Mouse (Mus musculus): ENCODE data around the gene Chml.

The Chml gene

DNA sequence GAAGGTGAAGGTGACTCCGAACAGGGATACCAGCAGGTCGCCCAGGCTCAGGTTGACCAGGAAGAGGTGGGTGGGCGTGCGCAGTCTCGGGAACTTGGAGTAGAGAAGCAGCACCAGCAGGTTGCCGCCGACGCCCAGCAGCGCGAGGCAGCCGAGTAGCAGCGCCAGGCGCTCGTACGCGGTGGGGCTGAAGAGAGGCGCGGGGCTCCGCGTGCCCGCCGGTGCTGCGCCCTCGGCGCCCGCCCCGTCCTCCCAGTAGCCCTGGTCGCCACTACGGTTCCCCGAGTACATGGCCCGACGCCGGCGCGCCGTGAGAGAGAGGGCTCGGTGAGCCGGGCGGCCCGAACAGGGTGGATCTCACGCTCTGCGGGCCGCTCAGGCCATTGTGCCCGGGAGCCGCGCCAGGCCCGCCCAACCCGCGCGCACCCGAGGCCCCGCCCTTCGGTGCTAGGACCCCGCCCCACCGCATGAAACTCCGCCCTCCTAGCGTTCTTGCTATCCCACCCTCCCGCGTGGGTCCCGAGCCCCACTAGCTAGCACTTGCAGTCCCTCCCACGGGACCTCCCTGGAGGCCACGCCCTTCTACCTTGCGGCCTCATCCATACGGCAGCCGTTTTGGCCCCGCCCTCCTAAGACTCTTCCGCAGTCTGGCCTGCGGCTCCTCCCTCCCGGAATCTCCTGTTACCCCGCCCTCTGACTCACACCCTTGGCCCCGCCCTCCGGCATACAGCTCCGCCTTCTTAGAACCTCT is at the start of gene Chml, which contains the start of gene Opn3:
Gene Chml, minus strand, starts transcription at position 656 of the 751 bp plus-strand sequence.
Gene Opn3, minus strand, starts transcription at position 531 of the 751 bp plus-strand sequence.
- DNase-seq (ENCODE audit: low read depth, low spot score) = peak; percentile 98

DNA sequence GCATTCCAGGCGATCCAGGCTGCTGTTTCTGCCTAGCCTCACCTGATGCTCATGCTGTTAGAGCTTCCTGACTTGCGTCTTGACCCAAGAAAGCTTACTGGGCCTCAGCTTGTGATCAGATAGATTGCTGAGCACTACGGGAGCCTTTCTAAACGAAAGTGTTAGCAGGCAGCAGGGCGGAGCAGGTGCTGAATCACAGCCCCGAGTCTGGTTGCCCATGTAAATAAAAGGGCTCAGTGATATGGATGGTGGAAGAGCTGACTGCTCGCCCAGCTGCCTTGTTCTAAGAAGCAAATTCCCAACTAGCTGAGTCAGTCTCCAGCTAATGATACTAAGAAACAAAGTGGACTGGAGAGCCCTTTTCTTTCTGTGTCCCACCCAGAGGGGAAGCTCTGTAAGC is 33.1 kb upstream of the Chml start:
- no peak for DNase-seq (ENCODE audit: low read depth, low spot score)

DNA sequence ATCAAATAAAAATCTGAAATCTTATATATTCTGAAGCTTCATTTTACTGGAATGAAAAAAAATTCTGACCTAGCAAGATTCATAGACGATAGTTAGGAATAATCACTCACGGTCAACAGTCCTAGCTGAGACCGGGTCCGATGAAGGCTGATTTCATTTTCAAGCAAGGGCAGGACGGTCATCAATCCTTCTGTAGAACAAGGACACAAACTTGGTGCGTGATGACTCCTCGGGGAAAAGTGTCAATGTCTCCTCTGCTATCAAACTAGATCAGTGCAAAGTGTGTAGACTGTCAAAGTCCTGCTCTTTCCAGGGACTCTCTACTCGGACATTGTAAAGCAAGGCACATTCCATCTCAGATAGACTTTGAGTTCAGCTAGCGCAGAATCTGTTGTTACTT is 24.1 kb upstream of the Chml start:
- no peak for DNase-seq (ENCODE audit: low read depth, low spot score)

DNA sequence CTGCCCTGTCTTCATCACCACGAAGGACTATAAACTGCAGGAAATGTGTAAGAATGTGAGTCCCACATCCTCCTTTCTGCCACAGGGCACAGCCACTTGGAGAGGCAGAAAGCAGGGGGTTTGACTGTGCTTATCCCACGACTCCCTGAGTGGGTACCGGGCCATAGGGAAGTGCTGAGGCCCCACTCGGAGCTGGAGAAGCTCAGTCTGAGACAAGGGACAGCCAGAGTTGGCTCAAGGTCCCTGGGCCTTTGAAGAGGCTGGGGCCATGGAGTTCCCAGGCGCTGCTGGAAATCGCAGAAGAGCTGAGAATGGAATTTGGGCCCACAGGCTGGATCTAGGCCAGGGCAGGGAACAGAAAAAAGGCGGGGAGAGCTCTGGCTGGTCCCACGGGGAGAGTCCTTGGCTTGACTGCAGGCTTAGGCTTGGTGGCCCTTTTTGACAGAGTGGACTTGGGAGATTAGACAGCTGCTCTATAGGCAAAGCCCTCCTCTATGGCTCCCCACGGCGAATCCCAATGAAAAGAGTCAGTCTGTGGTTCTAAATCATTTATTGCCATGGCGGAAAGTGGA is 19.7 kb upstream of the Chml start:
- no peak for DNase-seq (ENCODE audit: low read depth, low spot score)

DNA sequence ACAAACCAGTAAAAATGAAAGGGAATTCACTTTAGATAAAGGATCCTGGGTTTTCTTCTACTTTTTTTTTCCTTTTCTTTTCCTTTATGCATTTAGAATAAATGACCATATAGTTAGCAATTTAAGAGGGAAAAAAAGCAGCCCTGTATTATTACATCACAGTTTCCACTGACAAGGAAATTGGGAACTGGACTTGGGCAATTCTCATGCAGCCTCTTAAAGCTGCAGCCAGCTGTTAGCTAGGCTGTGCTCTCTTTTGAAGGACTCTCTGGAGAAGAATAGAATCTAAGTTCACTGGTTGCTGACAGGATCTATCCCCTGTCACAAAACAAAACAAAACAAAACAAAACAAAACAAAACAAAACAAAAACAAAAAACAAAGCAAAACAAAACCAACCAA is 15.3 kb upstream of the Chml start:
- DNase-seq (ENCODE audit: low read depth, low spot score) = no peak

DNA sequence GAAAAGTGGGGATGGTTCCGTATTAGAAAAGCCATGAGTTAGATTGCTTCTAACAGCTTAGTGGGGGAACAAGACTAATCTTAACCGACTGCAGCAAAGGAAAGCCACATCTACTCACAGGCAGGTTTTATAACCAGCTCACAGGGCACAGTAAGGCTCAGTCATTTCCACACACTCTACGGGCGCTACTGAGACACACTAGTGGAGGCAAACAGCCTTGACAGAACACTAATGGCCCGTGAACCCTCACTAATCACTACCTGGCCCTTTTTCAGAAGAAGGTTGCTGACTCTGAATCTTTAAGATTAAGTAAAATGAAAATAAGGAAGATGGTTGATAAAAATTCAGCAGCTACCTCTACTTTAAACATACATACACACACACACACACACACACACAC is 14.9 kb upstream of the Chml start:
- DNase-seq (ENCODE audit: low read depth, low spot score) = no peak

DNA sequence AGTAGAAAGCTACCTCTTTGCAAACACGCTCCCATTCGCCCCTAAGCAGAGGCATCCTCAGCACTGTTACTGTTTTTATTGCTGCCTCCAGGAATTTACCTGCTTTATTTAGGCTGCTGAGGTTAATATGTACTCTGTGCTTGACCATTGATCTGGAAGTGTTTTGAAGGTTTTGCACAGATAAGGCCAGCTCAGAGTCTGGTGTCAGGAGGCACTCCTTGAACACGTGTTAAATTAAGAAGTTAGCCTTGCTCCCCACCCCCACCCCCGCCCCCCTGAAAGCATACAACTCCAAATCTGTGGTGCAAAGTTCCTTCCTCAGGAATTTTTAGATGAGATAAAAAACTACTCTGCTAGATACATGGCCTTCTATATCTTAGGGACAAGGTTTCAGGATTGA is 8.4 kb upstream of the Chml start:
- DNase-seq (ENCODE audit: low read depth, low spot score) = no peak

DNA sequence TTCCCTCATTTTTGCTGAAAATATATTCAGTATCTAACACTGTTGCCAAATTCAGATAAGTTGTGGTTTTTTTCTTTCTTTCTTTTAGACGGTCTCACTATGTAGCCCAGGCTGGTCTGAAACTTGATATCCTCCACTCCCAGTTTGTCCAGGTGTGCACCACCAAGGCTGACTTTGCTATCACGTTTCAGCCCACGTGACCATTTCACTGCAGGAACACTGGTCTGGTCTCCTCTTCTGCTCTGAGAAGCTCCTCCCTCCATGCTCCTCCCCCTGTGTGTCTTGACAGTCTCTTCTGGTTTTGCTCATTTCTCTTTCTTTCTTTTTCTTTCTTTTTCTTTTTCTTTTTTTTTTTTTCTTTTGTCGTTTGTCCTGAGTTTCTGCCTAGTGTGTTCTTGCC is 7.1 kb upstream of the Chml start:
- peak; percentile 9 for DNase-seq (ENCODE audit: low read depth, low spot score)

DNA sequence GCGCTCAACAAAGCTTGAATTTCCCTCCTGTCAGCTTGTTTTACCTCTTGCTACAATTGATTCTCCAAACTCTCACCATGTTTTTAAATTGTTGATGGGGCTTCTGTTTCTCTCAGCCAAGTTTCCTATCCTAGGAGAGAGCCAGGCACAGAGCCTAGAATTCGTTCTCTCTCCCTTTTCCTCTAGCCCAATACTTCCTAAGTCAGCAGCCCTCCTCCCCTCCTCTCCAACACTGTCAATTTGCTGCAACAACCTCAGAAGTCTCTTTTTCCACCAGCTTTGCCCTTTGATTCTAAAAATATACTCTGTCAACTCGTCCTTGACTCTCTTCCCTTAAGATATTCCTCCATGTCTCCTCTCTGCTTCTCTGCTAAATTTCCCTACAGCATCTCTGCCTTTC is 6.7 kb upstream of the Chml start:
- no peak for DNase-seq (ENCODE audit: low read depth, low spot score)

DNA sequence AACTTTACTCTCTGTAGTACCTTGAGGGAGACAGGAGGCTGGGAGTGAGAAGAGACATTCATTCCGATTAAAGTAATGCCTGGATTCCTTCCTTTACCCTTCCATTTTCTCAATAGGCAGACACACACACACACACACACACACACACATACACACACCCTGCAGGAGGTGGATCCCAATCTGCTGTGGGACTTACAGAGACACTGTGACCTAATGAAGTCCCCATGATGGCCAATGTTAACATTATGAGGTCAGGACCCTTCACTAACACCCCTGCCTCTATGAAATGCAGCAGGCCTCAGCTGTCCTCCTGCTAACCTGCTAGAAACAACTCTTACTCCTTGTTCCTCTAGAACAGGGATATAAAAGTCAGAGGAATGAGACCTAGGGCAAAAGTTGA is 5.6 kb upstream of the Chml start, which contains the start of gene Wdr64:
Gene Wdr64, plus strand, starts transcription at position 301 of the 400 bp plus-strand sequence.
- no peak for DNase-seq (ENCODE audit: low read depth, low spot score)

DNA sequence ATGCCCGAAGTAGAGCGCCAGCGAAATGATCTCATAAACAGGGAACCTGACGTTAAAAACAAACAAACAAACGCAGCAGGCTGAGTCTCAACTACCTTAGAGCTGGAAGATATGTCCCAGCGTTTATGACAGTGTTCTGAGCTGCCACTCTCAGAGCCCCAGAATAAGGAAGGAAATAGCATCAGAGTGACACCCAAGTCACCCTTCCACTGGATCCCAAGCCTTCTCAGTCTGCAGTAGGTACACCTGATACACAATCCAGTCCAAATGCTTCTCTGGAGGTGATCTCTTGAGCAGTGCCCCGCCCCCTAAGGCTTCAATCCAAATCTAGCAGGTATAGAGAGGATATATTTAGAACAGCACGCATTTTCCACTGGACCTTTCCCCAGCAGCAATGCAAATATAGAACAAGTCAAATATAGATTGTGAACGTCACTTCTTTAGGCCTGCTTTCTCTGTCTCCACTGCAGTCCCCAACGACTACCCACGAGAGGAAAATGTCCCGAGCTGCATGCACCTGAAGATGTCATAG is 794 bp upstream of the Chml start:
- no peak for DNase-seq (ENCODE audit: low read depth, low spot score)

DNA sequence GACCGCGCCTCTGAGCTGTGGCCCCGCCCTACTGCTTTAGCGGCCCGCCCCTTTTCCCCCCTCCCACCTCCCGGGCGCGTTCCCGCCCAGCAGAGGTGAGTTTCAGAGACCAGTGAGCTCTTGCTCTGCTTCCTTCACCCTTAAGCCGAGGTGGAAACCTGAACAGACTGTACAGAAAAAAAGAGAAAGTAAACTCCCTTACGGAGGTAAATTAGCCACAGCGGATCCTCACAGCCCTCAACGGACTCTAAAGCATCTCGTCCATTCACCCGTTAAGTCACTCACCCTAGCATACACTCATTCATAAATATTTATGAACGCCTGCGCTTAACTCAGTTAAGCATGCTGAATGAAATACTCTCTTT is 278 bp upstream of the Chml start:
- no peak for DNase-seq (ENCODE audit: low read depth, low spot score)

DNA sequence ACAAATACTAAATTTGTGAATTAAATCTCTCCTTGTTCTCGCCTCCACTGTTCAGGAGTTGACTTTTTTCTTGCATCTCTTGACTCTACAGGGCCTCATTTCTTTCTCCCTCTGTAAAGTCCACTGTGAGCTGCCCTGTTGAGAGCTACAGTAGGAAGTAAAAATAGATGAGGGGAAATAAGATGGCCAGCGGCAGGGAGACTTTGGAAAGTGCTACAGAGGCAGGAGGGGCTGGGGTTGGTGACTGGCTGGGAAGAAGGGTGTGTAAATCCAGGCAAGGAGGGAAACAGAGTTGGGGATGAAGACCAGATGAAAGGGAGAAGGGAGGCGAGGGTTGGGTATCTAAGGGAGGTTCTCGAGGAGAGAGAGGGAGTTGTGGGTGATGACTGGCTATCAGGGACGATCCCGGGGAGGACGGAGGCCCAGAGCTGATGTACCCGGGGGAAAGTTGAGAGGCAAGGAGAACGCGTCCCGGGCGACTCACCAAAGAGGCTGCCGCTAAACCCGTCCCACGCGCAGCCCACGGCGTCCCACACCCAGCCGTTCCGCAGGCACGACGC is 935 bp downstream of the Chml start:
- peak; percentile 5 for DNase-seq (ENCODE audit: low read depth, low spot score)

DNA sequence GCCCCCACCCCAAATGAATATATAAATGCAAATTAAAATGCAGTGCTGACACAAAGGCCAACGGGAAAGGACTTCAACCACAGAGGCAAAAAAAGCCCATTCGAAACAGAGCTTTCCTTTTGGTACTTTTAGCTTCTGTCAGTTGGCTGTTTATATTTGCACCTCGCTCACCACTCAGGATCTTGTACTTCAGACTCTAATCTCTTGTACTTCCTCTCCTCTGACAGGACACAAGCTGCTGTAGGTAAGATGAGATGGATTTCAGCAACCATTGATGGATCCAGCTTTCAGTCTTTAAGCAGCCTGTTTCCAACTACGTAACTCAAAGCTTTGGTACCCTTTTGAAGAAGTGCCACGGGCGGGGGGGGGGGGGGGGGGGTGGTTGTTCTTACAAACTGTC is 11.7 kb downstream of the Chml start:
- DNase-seq (ENCODE audit: low read depth, low spot score) = no peak

DNA sequence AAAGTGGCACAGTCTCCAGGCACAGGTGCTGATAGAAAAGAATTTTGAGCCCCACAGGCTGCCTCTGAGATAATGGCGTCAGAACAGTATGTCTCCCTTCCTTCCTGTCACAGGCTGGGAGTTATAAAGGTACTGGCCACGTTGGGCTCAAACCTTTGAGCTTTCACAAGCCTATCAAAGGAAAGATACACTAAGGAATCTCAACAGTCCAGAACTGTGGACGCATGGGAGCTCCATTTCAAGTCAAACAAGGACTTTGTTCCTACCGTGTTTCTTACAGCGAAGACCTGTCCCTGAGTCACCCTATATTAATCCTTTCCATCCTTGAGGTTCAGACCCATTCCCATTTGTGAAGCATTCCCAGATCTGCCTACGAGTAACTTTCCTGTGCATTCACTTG is 15.2 kb downstream of the Chml start:
- DNase-seq (ENCODE audit: low read depth, low spot score) = no peak

DNA sequence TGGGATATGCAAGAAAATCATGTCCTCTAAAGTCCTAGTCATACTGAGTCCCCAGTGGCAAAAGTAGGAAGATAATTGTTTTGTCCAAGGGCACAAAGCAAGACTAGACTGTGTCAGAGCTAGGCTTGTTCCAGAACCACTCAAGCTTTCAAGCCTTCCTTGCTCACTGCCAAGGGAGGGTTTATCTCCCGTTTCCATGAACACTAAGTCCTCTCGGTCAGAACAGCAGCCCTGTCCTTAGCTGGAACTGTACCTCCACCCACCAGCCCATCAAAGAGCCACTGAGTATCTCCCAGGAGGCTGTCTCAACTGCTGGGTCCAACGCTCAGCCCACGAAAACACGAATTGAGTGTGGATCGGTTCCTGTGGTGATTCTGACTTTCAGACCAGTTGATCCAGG is 17.6 kb downstream of the Chml start:
- no peak for DNase-seq (ENCODE audit: low read depth, low spot score)

DNA sequence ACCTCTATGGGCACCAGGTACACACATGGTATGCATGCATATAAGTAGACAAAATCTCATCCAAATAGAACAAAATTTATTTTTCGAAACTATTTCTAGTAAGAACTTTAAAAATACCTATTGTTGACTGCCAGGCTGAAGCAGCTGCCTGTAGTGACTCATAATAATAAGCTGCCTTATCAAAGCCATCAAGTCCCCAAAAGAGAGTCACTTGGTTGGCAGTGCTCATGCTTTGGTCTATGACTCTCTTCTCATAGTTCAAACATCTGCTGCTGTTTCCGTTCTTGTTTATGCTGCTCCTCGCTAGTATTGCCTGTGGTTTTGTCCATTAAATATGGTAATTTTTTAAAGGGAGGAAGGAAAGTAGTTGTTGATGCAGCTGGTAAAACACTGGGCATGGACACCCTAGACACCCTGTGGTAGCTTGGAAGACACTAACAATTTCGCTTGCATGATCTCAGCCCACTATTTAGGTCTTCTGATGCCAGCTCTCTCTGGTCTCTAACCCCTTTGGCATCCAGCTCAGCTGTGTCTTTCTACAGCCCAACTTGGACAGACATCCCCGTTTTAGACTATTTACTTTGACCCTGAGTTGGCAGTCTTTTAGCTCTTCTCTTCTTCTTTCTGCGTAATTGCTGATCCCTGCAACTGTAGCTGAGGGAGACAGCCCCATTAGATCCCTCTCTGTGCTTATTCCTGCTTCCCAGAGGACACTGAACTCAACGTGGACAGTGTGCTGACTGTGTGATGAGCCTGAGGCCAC is 19.0 kb downstream of the Chml start:
- no peak for DNase-seq (ENCODE audit: low read depth, low spot score)

DNA sequence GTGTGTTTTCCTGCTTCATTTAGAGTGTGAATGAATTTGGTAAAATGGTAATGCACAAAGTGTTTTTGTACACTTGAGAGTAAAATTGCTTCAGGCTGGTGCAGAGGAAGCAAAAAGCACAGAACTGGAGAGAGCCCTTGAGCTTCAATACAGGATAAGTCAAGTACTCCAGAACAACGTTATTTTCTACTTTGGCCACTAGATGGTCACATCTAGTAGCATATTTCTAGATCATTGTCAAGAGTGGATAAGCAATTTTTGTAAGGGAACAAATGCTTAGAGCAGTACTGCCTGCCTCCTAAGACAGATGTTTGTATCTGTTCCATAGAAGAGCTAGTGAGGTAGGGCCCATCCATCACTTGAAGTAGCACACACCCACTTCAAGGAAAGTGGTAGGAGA is 21.1 kb downstream of the Chml start:
- DNase-seq (ENCODE audit: low read depth, low spot score) = no peak

DNA sequence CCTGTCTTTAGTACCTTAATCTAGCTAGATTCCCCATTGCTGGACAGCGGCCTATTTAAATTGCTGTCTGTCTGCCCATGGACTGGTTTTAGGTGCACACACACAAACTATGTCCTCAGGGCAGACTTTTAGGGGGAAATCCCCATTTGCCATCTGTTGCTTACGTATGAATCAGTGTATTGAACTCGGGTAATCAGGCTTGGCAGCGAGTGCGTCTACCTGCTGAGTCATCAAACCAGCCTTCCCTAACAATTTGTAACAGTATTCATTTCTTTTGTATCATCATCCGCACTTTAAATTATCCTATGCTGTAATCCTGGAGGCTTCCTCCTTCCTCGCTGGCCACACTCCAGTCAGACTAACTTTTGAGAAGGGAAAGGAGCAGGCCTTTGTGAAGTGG is 22.7 kb downstream of the Chml start:
- no peak for DNase-seq (ENCODE audit: low read depth, low spot score)

DNA sequence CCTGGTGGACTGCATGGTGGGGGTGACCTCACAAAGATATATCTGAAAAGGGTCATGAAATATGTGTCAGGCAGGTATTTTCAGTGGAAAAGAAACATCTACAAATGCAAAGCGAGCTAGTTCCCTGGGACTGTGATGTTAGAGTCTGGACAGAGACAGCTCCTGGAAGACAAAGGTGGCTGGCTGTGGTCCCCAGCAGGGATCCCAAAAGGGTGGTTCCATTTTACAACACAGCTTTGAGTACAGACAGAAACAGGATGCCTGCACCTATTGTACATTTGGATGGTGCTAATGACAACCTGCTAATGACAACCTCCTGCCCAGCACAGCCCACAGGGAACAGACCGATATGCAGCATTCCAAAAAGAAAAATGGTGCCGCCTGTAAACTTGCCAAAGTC is 23.2 kb downstream of the Chml start:
- no peak for DNase-seq (ENCODE audit: low read depth, low spot score)

DNA sequence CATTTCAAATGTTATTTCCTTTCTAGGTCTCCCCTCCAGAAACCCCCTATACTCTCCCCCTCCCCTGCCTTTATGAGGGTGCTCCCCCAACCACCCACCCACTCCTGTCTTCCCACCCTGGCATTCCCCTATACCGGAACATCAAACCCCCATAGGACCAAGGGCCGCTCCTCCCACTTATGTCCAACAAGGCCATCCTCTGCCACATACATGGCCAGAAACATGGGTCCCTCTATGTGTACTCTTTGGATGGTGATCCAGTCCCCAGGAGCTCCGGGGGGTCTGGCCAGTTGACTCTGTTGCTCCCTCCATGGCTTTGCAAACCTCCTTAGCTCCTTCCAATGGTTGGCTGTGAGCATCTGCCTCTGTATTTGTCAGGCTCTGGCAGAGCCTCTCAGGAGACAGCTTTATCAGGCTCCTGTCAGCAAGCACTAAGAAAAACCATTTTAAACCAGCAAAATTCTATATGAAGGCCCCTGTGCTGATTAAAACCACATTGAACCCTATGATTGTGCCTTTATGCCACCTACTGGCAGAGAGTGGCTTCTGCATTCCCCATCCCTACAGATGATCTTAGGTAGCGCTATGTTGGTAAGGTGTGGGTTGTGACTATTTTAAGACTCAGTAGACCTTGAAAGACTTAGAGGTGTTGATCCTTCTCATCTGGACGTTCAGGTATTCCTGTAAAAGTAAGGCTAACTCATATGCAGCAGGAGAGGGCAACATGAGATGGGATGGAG is 23.9 kb downstream of the Chml start:
- DNase-seq (ENCODE audit: low read depth, low spot score) = peak; percentile 52

DNA sequence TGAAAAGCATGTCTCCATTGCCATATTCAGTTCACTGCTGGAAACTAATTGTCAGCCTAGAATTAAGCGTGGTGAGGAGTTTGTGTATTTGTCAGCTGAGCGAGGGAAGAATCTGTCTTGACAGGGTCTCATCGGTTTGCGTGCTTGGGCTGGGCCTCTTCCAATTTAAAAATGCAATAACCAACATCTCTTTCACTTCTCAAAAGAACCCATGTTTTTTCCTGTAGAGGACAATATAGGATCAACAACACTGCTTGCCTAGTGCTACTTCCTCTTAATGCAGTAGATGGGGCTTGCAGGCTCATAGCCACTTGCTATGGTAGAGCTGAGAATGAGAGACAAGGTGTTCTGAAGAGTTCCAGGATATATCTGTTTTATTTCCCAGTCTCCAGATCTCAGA is 32.8 kb downstream of the Chml start:
- no peak for DNase-seq (ENCODE audit: low read depth, low spot score)
